Mouse (Mus musculus): Measurements from ENCODE around the gene Ift46. TPM values are rescaled to one million over a fixed set of nuclear protein-coding genes. Genes with fewer than 3 reads are reported as not detected.

Ift46 gene
- total and polyA plus RNA-seq, 3 experiments = 30.2 to 51.9 TPM; not detected in 1

- Histone ChIP-seq H3K27ac (ENCODE audit: control insufficient read depth, low read depth, low read length) (no peak overlapping the region), H3K27me3 (ENCODE audit: control insufficient read depth in 1 of 2, insufficient read depth in 2 of 2, low read length in 2 of 2) (no peaks in the 10 kb centered on the region), H3K9ac (ENCODE audit: control insufficient read depth, low read depth, low read length, poor library complexity, severe bottlenecking) (no peak overlapping the region), H3K9me3 (replicated peaks; ENCODE audit: insufficient read depth, low read length) (no peaks in the 10 kb centered on the region), H3K79me2 (ENCODE audit: control insufficient read depth, insufficient read depth, low read length, poor library complexity) (no peaks in the 10 kb centered on the region; the same call in 1 of the 2 replicates), H3K4me1 (ENCODE audit: control insufficient read depth in 1 of 2, insufficient read depth in 2 of 2, low read length in 2 of 2) (peaks cover 18 to 34% of the 10 kb centered on the region in 2 experiments; a peak in 3 of 4 replicates), H3K36me3 (ENCODE audit: control insufficient read depth in 1 of 2, insufficient read depth in 2 of 2, low read length in 2 of 2) (peaks cover 0 to 17% of the 10 kb centered on the region in 2 experiments; a peak in 2 of 4 replicates), H3K4me3 (ENCODE audit: control insufficient read depth in 1 of 2, insufficient read depth in 1 of 2, low read depth in 2 of 2, low read length in 2 of 2) (no peak overlapping the region)
- no peak for DNase-seq (ENCODE audit: low read depth, low spot score)
- TF ChIP-seq EP300 (IDR thresholded peaks at IDR 0.05; ENCODE audit: low read depth in 1 of 2, low read length in 2 of 2) (no peak), USF2 (IDR thresholded peaks at IDR 0.05; ENCODE audit: borderline replicate concordance in 1 of 2, insufficient read depth in 1 of 2, low read depth in 1 of 2, low read length in 2 of 2) (no peak), MAX (IDR thresholded peaks at IDR 0.05; ENCODE audit: low read length) (no peak), GABPA (IDR thresholded peaks at IDR 0.05; ENCODE audit: low read depth, low read length) (no peak), TCF12 (IDR thresholded peaks at IDR 0.05; ENCODE audit: low read depth, low read length) (no peak), MYC (IDR thresholded peaks at IDR 0.05; ENCODE audit: low read depth, low read length) (no peak), JUND (IDR thresholded peaks at IDR 0.05; ENCODE audit: low read depth, low read length) (no peak), CHD2 (IDR thresholded peaks at IDR 0.05; ENCODE audit: low read length) (no peak), BHLHE40 (IDR thresholded peaks at IDR 0.05; ENCODE audit: borderline replicate concordance, low read depth, low read length) (no peak), KAT2A (conservative IDR thresholded peaks at IDR 0.05; ENCODE audit: low read depth, low read length) (no peak), ZC3H11A (IDR thresholded peaks at IDR 0.05; ENCODE audit: low read depth, low read length) (no peak), POLR2A (IDR thresholded peaks at IDR 0.05; ENCODE audit: control insufficient read depth in 1 of 2, insufficient read depth in 1 of 2, low read depth in 1 of 2, low read length in 2 of 2, poor library complexity in 1 of 2) (no peak), CTCF (IDR thresholded peaks at IDR 0.05 in 2 of 3, conservative IDR thresholded peaks at IDR 0.05 in 1 of 3; ENCODE audit: control insufficient read depth in 1 of 3, insufficient read depth in 1 of 3, low read depth in 2 of 3, low read length in 3 of 3, poor library complexity in 1 of 3, severe bottlenecking in 1 of 3) (no peak), MAZ (IDR thresholded peaks at IDR 0.05; ENCODE audit: low read depth, low read length) (no peak), CHD1 (IDR thresholded peaks at IDR 0.05; ENCODE audit: low read depth, low read length) (no peak)
These were observed 44.7 kb upstream of the Ift46 start for GRCm38 (mm10) chr9:44723008-44723407.

- TF ChIP-seq MEF2A (IDR thresholded peaks at IDR 0.05; ENCODE audit: extremely low read depth, insufficient replicate concordance, low read depth, low read length, poor library complexity, severe bottlenecking) = no peak
- TF ChIP-seq POLR2AphosphoS5 (IDR thresholded peaks at IDR 0.05; ENCODE audit: borderline replicate concordance, low read depth, low read length) = no peak
- TF ChIP-seq POLR2A (IDR thresholded peaks at IDR 0.05; ENCODE audit: control insufficient read depth in 1 of 2, insufficient read depth in 1 of 2, low read depth in 1 of 2, low read length in 2 of 2, poor library complexity in 1 of 2) = no peak
- no peak for TF ChIP-seq RCOR1 (IDR thresholded peaks at IDR 0.05; ENCODE audit: low read depth, low read length)
- no peak for TF ChIP-seq CHD1 (IDR thresholded peaks at IDR 0.05; ENCODE audit: low read depth, low read length)
- TF ChIP-seq MAZ (IDR thresholded peaks at IDR 0.05; ENCODE audit: low read depth, low read length) = no peak
- no peak for TF ChIP-seq MAX (IDR thresholded peaks at IDR 0.05; ENCODE audit: low read length)
- TF ChIP-seq MYB (IDR thresholded peaks at IDR 0.05; ENCODE audit: low read depth, low read length) = no peak
- TF ChIP-seq ZMIZ1 (IDR thresholded peaks at IDR 0.05; ENCODE audit: low read depth, low read length) = no peak
- TF ChIP-seq UBTF (IDR thresholded peaks at IDR 0.05; ENCODE audit: borderline replicate concordance, insufficient read depth, low read depth, low read length) = no peak
- no peak for TF ChIP-seq TBP (IDR thresholded peaks at IDR 0.05; ENCODE audit: low read depth, low read length)
- TF ChIP-seq MXI1 (IDR thresholded peaks at IDR 0.05; ENCODE audit: low read depth, low read length) = no peak
- TF ChIP-seq E2F4 (IDR thresholded peaks at IDR 0.05; ENCODE audit: borderline replicate concordance, low read depth, low read length) = no peak
- Histone ChIP-seq H3K4me1 (ENCODE audit: control insufficient read depth in 1 of 2, insufficient read depth in 2 of 2, low read length in 2 of 2) (peaks cover 18 to 29% of the 10 kb centered on the region in 2 experiments; a peak in 3 of 4 replicates), H3K27me3 (ENCODE audit: control insufficient read depth in 1 of 2, insufficient read depth in 2 of 2, low read length in 2 of 2) (no peaks in the 10 kb centered on the region; a peak in 1 of 4 replicates)
These were observed 44.1 kb upstream of the Ift46 start for GRCm38 (mm10) chr9:44723521-44724041.

More at GRCm38 (mm10) chr9:44723521-44724041, 44.1 kb upstream of the Ift46 start:
- DNase-seq (ENCODE audit: low read depth, low spot score) = no peak
- Histone ChIP-seq H3K36me3 (ENCODE audit: control insufficient read depth in 1 of 2, insufficient read depth in 2 of 2, low read length in 2 of 2) (peaks cover 0 to 14% of the 10 kb centered on the region in 2 experiments; a peak in 2 of 4 replicates), H3K9me3 (replicated peaks; ENCODE audit: insufficient read depth, low read length) (no peaks in the 10 kb centered on the region), H3K27ac (ENCODE audit: control insufficient read depth, low read depth, low read length) (no peak overlapping the region), H3K9ac (ENCODE audit: control insufficient read depth, low read depth, low read length, poor library complexity, severe bottlenecking) (no peak overlapping the region), H3K79me2 (ENCODE audit: control insufficient read depth, insufficient read depth, low read length, poor library complexity) (no peaks in the 10 kb centered on the region; the same call in 1 of the 2 replicates), H3K4me3 (ENCODE audit: control insufficient read depth in 1 of 2, insufficient read depth in 1 of 2, low read depth in 2 of 2, low read length in 2 of 2) (no peak overlapping the region)
